Mouse (Mus musculus): Measurements from ENCODE around the gene Ank2.

DNA sequence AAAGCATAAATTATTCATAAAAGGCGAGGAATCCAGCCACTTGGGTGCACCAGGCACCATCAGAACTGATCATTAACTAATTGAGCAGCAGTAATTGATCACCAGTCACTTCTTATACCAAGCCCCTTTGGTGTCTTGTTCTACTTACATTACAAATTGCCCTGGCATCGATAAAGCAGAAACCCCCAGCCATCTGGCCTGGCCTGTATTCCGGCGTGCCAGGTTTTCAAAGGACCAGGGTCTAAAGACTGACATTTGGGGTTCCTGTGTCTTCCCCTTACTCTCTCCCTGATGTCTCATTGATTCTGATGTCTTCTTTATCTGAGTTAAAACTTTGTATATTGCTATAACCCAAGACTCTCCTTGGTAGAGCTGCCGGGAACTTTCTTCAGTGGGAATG lies 98.2 kb downstream of the Ank2 start:
- TF ChIP-seq CTCF (conservative IDR thresholded peaks at IDR 0.05; ENCODE audit: insufficient read depth, insufficient read length, low read depth, low read length) (no peak), POLR2A (IDR thresholded peaks at IDR 0.05; ENCODE audit: low read depth, low read length) (no peak)

All from kidney, adult 2 months (tissue).